Mouse (Mus musculus): ENCODE results near the gene Zfp629. TPM values are rescaled to one million over a fixed set of nuclear protein-coding genes. Genes with fewer than 3 reads are reported as not detected.
A peak's percentile ranks its signal among the peaks of the same experiment; 100 is the strongest.
"Not testable (repeated sequence)": the region's sequence is repeated elsewhere in the genome, so short reads cannot be mapped to it uniquely, and the experiment has no call there.

The Zfp629 gene
- 10 to 100 TPM; 24.5 to 26.2 TPM for total RNA-seq (2021)
- long read RNA-seq, experiment 1, full-length matches to known transcripts, result 7 of 21 reads
- long read RNA-seq, experiment 1, partial matches to known transcripts, result 7 of 21 reads
- long read RNA-seq, experiment 1, other reads (novel, unspliced or antisense), result 7 of 21 reads
- long read RNA-seq, experiment 2, full-length matches to known transcripts, result 11 of 20 reads
- long read RNA-seq, experiment 2, partial matches to known transcripts, result 2 of 20 reads
- long read RNA-seq, experiment 2, other reads (novel, unspliced or antisense), result 7 of 20 reads

- Histone ChIP-seq H3K4me3 (peak within 1 kb of the TSS; percentile 98), H3K27ac (peak within 1 kb of the TSS; percentile 91)
- intact Hi-C loops (cut with DNase I), result no loop called here
- peak; percentile 69 to 76 for DNase-seq (ENCODE audit: extremely low spot score in 1 of 2, low spot score in 2 of 2)
- TF ChIP-seq CTCF (IDR thresholded peaks at IDR 0.05), result no peak
Observed at GRCm38 (mm10) chr7:127614891-127615843, at the start of gene Zfp629. Gene Zfp629 (minus strand): TSS chr7:127615797.

- no peak for DNase-seq (ENCODE audit: extremely low spot score in 1 of 2, low spot score in 2 of 2)
- intact Hi-C loops (cut with DNase I), result no loop called here
- no peak for TF ChIP-seq CTCF (IDR thresholded peaks at IDR 0.05)
- no peak overlapping the region for H3K27ac ChIP-seq
- no peak overlapping the region for H3K4me3 ChIP-seq
Observed at GRCm38 (mm10) chr7:127662926-127663325, 47.3 kb upstream of the Zfp629 start.

- no peak for DNase-seq (ENCODE audit: extremely low spot score in 1 of 2, low spot score in 2 of 2)
- Histone ChIP-seq H3K27ac (no peak overlapping the region), H3K4me3 (no peak overlapping the region)
- TF ChIP-seq CTCF (IDR thresholded peaks at IDR 0.05), result no peak
- intact Hi-C loops (cut with DNase I), result no loop called here
Observed at GRCm38 (mm10) chr7:127661833-127662232, 46.2 kb upstream of the Zfp629 start.

GRCm38 (mm10) chr7:127660882-127661281 is 45.3 kb upstream of the Zfp629 start:
- Histone ChIP-seq H3K27ac (no peak overlapping the region), H3K4me3 (no peak overlapping the region)
- intact Hi-C loops (cut with DNase I), result no loop called here

GRCm38 (mm10) chr7:127656946-127657345 is 41.3 kb upstream of the Zfp629 start:
- H3K27ac ChIP-seq, result no peak overlapping the region
- H3K4me3 ChIP-seq, result no peak overlapping the region
- peak; percentile 63 for TF ChIP-seq CTCF (IDR thresholded peaks at IDR 0.05)
- DNase-seq (ENCODE audit: extremely low spot score in 1 of 2, low spot score in 2 of 2), result peak in 1 of 2 experiments; percentile 24
- intact Hi-C loops (cut with DNase I), result no loop called here

More at GRCm38 (mm10) chr7:127660882-127661281, 45.3 kb upstream of the Zfp629 start:
- no peak for DNase-seq (ENCODE audit: extremely low spot score in 1 of 2, low spot score in 2 of 2)
- TF ChIP-seq CTCF (IDR thresholded peaks at IDR 0.05), result peak; percentile 7

- no peak overlapping the region for H3K4me3 ChIP-seq
- no peak for DNase-seq (ENCODE audit: extremely low spot score in 1 of 2, low spot score in 2 of 2)
- intact Hi-C loops (cut with DNase I), result no loop called here
- no peak overlapping the region for H3K27ac ChIP-seq
- TF ChIP-seq CTCF (IDR thresholded peaks at IDR 0.05), result no peak
Observed at GRCm38 (mm10) chr7:127654318-127654717, 38.7 kb upstream of the Zfp629 start.

GRCm38 (mm10) chr7:127652050-127652449 is 36.5 kb upstream of the Zfp629 start:
- DNase-seq (ENCODE audit: extremely low spot score in 1 of 2, low spot score in 2 of 2), result no peak
- intact Hi-C loops (cut with DNase I), result no loop called here
- Histone ChIP-seq H3K4me3 (no peak overlapping the region), H3K27ac (no peak overlapping the region)
- TF ChIP-seq CTCF (IDR thresholded peaks at IDR 0.05), result no peak

GRCm38 (mm10) chr7:127651624-127652023 is 36.0 kb upstream of the Zfp629 start:
- Histone ChIP-seq H3K4me3 (no peak overlapping the region), H3K27ac (no peak overlapping the region)
- no peak for DNase-seq (ENCODE audit: extremely low spot score in 1 of 2, low spot score in 2 of 2)
- TF ChIP-seq CTCF (IDR thresholded peaks at IDR 0.05), result no peak
- intact Hi-C loops (cut with DNase I), result no loop called here

GRCm38 (mm10) chr7:127649206-127649605 is 33.6 kb upstream of the Zfp629 start:
- TF ChIP-seq CTCF (IDR thresholded peaks at IDR 0.05), result no peak
- Histone ChIP-seq H3K27ac (no peak overlapping the region), H3K4me3 (no peak overlapping the region)
- intact Hi-C loops (cut with DNase I), result no loop called here
- no peak for DNase-seq (ENCODE audit: extremely low spot score in 1 of 2, low spot score in 2 of 2)

GRCm38 (mm10) chr7:127648516-127649201 is 33.1 kb upstream of the Zfp629 start:
- no peak overlapping the region for H3K4me3 ChIP-seq
- no peak for TF ChIP-seq CTCF (IDR thresholded peaks at IDR 0.05)
- intact Hi-C loops (cut with DNase I), result no loop called here
- H3K27ac ChIP-seq, result no peak overlapping the region
- DNase-seq (ENCODE audit: extremely low spot score in 1 of 2, low spot score in 2 of 2), result no peak

- H3K27ac ChIP-seq; intact Hi-C loops (cut with DNase I); H3K4me3 ChIP-seq; DNase-seq (ENCODE audit: extremely low spot score in 1 of 2, low spot score in 2 of 2): not testable (repeated sequence)
Observed at GRCm38 (mm10) chr7:127647576-127647975, 32.0 kb upstream of the Zfp629 start.

GRCm38 (mm10) chr7:127646363-127646762 is 30.8 kb upstream of the Zfp629 start:
- H3K4me3 ChIP-seq, result no peak overlapping the region
- no peak for DNase-seq (ENCODE audit: extremely low spot score in 1 of 2, low spot score in 2 of 2)
- intact Hi-C loops (cut with DNase I), result no loop called here
- H3K27ac ChIP-seq, result no peak overlapping the region
- TF ChIP-seq CTCF (IDR thresholded peaks at IDR 0.05), result no peak

Measured in left cerebral cortex, adult 2 months (tissue).